Mouse (Mus musculus) gastrocnemius, adult 18-20 months (tissue): ENCODE data around the gene Ctsh. TPM values are rescaled to one million over a fixed set of nuclear protein-coding genes. Genes with fewer than 3 reads are reported as not detected.
"Not testable (repeated sequence)": the region's sequence is repeated elsewhere in the genome, so short reads cannot be mapped to it uniquely, and the experiment has no call there.

Source experiments
- DNase-seq: peaks from one replicate; pipeline ENCODE4 v3.0.0; 2021; ENCODE audit warnings: low spot score
- long read RNA-seq, 2 experiments: library from polyadenylated mRNA; stranded (forward); transcript quantifications; one replicate each; pipeline ENCODE4 v2.0.0; 2021
- total RNA-seq, 2 experiments: library from RNA; stranded (reverse); gene quantifications; 2 replicates each; pipeline ENCODE4 v1.2.3; 2021

The Ctsh gene
- 10 to 100 TPM; 10.2 to 10.8 TPM for total RNA-seq
- long read RNA-seq, experiment 1, partial matches to known transcripts = 0 of 3 reads
- long read RNA-seq, experiment 1, other reads (novel, unspliced or antisense) = 0 of 3 reads
- long read RNA-seq, experiment 2, partial matches to known transcripts = 0 of 1 reads
- long read RNA-seq, experiment 2, other reads (novel, unspliced or antisense) = 0 of 1 reads

- DNase-seq = no peak
Observed at GRCm38 (mm10) chr9:90053852-90054251, at the start of gene Ctsh. Ctsh (plus strand) TSS chr9:90054152.

- no peak for DNase-seq
Observed at GRCm38 (mm10) chr9:90006432-90006831, 47.5 kb upstream of the Ctsh start.

GRCm38 (mm10) chr9:90007094-90007493, 46.9 kb upstream of the Ctsh start:
- DNase-seq = no peak

- no peak for DNase-seq
Observed at GRCm38 (mm10) chr9:90008138-90008537, 45.8 kb upstream of the Ctsh start.

GRCm38 (mm10) chr9:90011849-90012248, 42.1 kb upstream of the Ctsh start:
- DNase-seq = no peak

GRCm38 (mm10) chr9:90014649-90015048, 39.3 kb upstream of the Ctsh start:
- DNase-seq = no peak

GRCm38 (mm10) chr9:90016204-90016603, 37.7 kb upstream of the Ctsh start:
- DNase-seq = no peak

GRCm38 (mm10) chr9:90020866-90021265, 33.1 kb upstream of the Ctsh start:
- DNase-seq = no peak

- DNase-seq = no peak
Observed at GRCm38 (mm10) chr9:90021442-90021841, 32.5 kb upstream of the Ctsh start.

- DNase-seq = no peak
Observed at GRCm38 (mm10) chr9:90027709-90028108, 26.2 kb upstream of the Ctsh start.

GRCm38 (mm10) chr9:90033922-90034321, 20.0 kb upstream of the Ctsh start:
- no peak for DNase-seq

- no peak for DNase-seq
Observed at GRCm38 (mm10) chr9:90035168-90035567, 18.8 kb upstream of the Ctsh start.

- DNase-seq = no peak
Observed at GRCm38 (mm10) chr9:90035794-90036193, 18.2 kb upstream of the Ctsh start.

GRCm38 (mm10) chr9:90036313-90036712, 17.6 kb upstream of the Ctsh start:
- no peak for DNase-seq

GRCm38 (mm10) chr9:90038535-90038934, 15.4 kb upstream of the Ctsh start:
- DNase-seq = no peak

- DNase-seq = no peak
Observed at GRCm38 (mm10) chr9:90040916-90041315, 13.0 kb upstream of the Ctsh start.

GRCm38 (mm10) chr9:90041556-90041955, 12.4 kb upstream of the Ctsh start:
- no peak for DNase-seq

- DNase-seq = not testable (repeated sequence)
Observed at GRCm38 (mm10) chr9:90042906-90043305, 11.0 kb upstream of the Ctsh start.

GRCm38 (mm10) chr9:90045191-90045590, 8.8 kb upstream of the Ctsh start:
- DNase-seq = no peak

GRCm38 (mm10) chr9:90047937-90048627, 5.9 kb upstream of the Ctsh start:
- DNase-seq = no peak

- DNase-seq = peak; percentile 50
Observed at GRCm38 (mm10) chr9:90054371-90055145, 606 bp downstream of the Ctsh start.

- no peak for DNase-seq
Observed at GRCm38 (mm10) chr9:90055409-90055808, 1.5 kb downstream of the Ctsh start.

GRCm38 (mm10) chr9:90055911-90056310, 2.0 kb downstream of the Ctsh start:
- no peak for DNase-seq
